Mouse (Mus musculus): ENCODE results near the gene Olfr1302. TPM values are rescaled to one million over a fixed set of nuclear protein-coding genes. Genes with fewer than 3 reads are reported as not detected.

Olfr1302 gene
- polyA plus RNA-seq (2015; fragmentation: Nextera tagmentation; extraction: Ambion mirVana) = not detected in 2 replicates

GRCm38 (mm10) chr2:111777129-111777528 is at the start of gene Olfr1302:
Gene Olfr1302 (plus strand): TSS chr2:111777429.
- WGBS = 75% methylated on average over 2 of the region's 2 CpGs
- ATAC-seq = no peak

GRCm38 (mm10) chr2:111750706-111751105 is 26.5 kb upstream of the Olfr1302 start, which contains the start of gene Olfr1301:
Gene Olfr1301 (plus strand): TSS chr2:111751006.
- WGBS = 75% methylated on average over 3 of the region's 3 CpGs
- H3K27me3 ChIP-seq (replicated peaks; ENCODE audit: control insufficient read depth, insufficient read depth, low read length) = no peaks in the 10 kb centered on the region
- TF ChIP-seq CTCF (IDR thresholded peaks at IDR 0.05; ENCODE audit: low read depth) = no peak
- no peak within 1 kb of the TSS for H3K9ac ChIP-seq (ENCODE audit: low read depth, low read length)
- H3K27ac ChIP-seq (ENCODE audit: low read depth, low read length) = no peak within 1 kb of the TSS
- H3K4me2 ChIP-seq (replicated peaks; ENCODE audit: low read depth) = no peak within 1 kb of the TSS
- no peaks in the 10 kb centered on the region for H3K9me3 ChIP-seq (ENCODE audit: control insufficient read depth)
- ATAC-seq = no peak
- no peaks in the 10 kb centered on the region for H3K4me1 ChIP-seq (replicated peaks; ENCODE audit: control insufficient read depth, insufficient read depth, low read length)
- no peaks in the 10 kb centered on the region for H3K36me3 ChIP-seq (ENCODE audit: control insufficient read depth, insufficient read depth)
- no peak within 1 kb of the TSS for H3K4me3 ChIP-seq (ENCODE audit: low read depth, low read length)

More at GRCm38 (mm10) chr2:111777129-111777528, at the start of gene Olfr1302:
- Histone ChIP-seq H3K4me1 (replicated peaks; ENCODE audit: control insufficient read depth, insufficient read depth, low read length) (no peaks in the 10 kb centered on the region), H3K9ac (ENCODE audit: low read depth, low read length) (no peak within 1 kb of the TSS), H3K27ac (ENCODE audit: low read depth, low read length) (no peak within 1 kb of the TSS), H3K9me3 (ENCODE audit: control insufficient read depth) (no peaks in the 10 kb centered on the region), H3K36me3 (ENCODE audit: control insufficient read depth, insufficient read depth) (no peaks in the 10 kb centered on the region), H3K4me3 (ENCODE audit: low read depth, low read length) (no peak within 1 kb of the TSS), H3K4me2 (replicated peaks; ENCODE audit: low read depth) (no peak within 1 kb of the TSS), H3K27me3 (replicated peaks; ENCODE audit: control insufficient read depth, insufficient read depth, low read length) (no peaks in the 10 kb centered on the region)
- TF ChIP-seq CTCF (IDR thresholded peaks at IDR 0.05; ENCODE audit: low read depth) = no peak

GRCm38 (mm10) chr2:111812936-111813335 is 35.7 kb downstream of the Olfr1302 start:
- no peak overlapping the region for H3K27ac ChIP-seq (ENCODE audit: low read depth, low read length)
- ATAC-seq = no peak
- H3K4me1 ChIP-seq (replicated peaks; ENCODE audit: control insufficient read depth, insufficient read depth, low read length) = no peaks in the 10 kb centered on the region
- no peak overlapping the region for H3K4me2 ChIP-seq (replicated peaks; ENCODE audit: low read depth)
- no peak overlapping the region for H3K4me3 ChIP-seq (ENCODE audit: low read depth, low read length)
- no peak overlapping the region for H3K9ac ChIP-seq (ENCODE audit: low read depth, low read length)
- no peak for TF ChIP-seq CTCF (IDR thresholded peaks at IDR 0.05; ENCODE audit: low read depth)
- H3K27me3 ChIP-seq (replicated peaks; ENCODE audit: control insufficient read depth, insufficient read depth, low read length) = no peaks in the 10 kb centered on the region
- H3K9me3 ChIP-seq (ENCODE audit: control insufficient read depth) = no peaks in the 10 kb centered on the region
- no peaks in the 10 kb centered on the region for H3K36me3 ChIP-seq (ENCODE audit: control insufficient read depth, insufficient read depth)

- Histone ChIP-seq H3K4me2 (replicated peaks; ENCODE audit: low read depth) (no peak within 1 kb of the TSS), H3K4me1 (replicated peaks; ENCODE audit: control insufficient read depth, insufficient read depth, low read length) (no peaks in the 10 kb centered on the region), H3K9ac (ENCODE audit: low read depth, low read length) (no peak within 1 kb of the TSS), H3K9me3 (ENCODE audit: control insufficient read depth) (no peaks in the 10 kb centered on the region), H3K27me3 (replicated peaks; ENCODE audit: control insufficient read depth, insufficient read depth, low read length) (no peaks in the 10 kb centered on the region), H3K27ac (ENCODE audit: low read depth, low read length) (no peak within 1 kb of the TSS), H3K4me3 (ENCODE audit: low read depth, low read length) (no peak within 1 kb of the TSS), H3K36me3 (ENCODE audit: control insufficient read depth, insufficient read depth) (no peaks in the 10 kb centered on the region)
- ATAC-seq = no peak
- WGBS = 79% methylated on average over 2 of the region's 2 CpGs
- no peak for TF ChIP-seq CTCF (IDR thresholded peaks at IDR 0.05; ENCODE audit: low read depth)
Observed at GRCm38 (mm10) chr2:111820240-111820639, 43.0 kb downstream of the Olfr1302 start, which contains the start of gene Olfr1303. Gene Olfr1303 (minus strand): TSS chr2:111820340.

Other genes starting within 250 kb of the Olfr1302 start
- not detected in 2 replicates for gene Olfr1294, start 237.1 kb upstream of the Olfr1302 start, polyA plus RNA-seq (2015; fragmentation: Nextera tagmentation; extraction: Ambion mirVana)
- not detected in 2 replicates for gene Olfr1295, start 207.7 kb upstream of the Olfr1302 start, polyA plus RNA-seq (2015; fragmentation: Nextera tagmentation; extraction: Ambion mirVana)
- not detected in 2 replicates for gene Olfr1297, start 150.9 kb upstream of the Olfr1302 start, polyA plus RNA-seq (2015; fragmentation: Nextera tagmentation; extraction: Ambion mirVana)
- not detected in 2 replicates for gene Olfr1298, start 128.2 kb upstream of the Olfr1302 start, polyA plus RNA-seq (2015; fragmentation: Nextera tagmentation; extraction: Ambion mirVana)
- gene Olfr1299, start 116.0 kb upstream of the Olfr1302 start, polyA plus RNA-seq (2015; fragmentation: Nextera tagmentation; extraction: Ambion mirVana) = not detected in 2 replicates
- gene Olfr1301, start 26.4 kb upstream of the Olfr1302 start, polyA plus RNA-seq (2015; fragmentation: Nextera tagmentation; extraction: Ambion mirVana) = not detected in 2 replicates
- gene Olfr1303, start 42.9 kb downstream of the Olfr1302 start, polyA plus RNA-seq (2015; fragmentation: Nextera tagmentation; extraction: Ambion mirVana) = not detected in 2 replicates
- not detected in 2 replicates for gene Olfr1305, start 99.7 kb downstream of the Olfr1302 start, polyA plus RNA-seq (2015; fragmentation: Nextera tagmentation; extraction: Ambion mirVana)
- not detected in 2 replicates for gene Olfr1306, start 138.8 kb downstream of the Olfr1302 start, polyA plus RNA-seq (2015; fragmentation: Nextera tagmentation; extraction: Ambion mirVana)
- gene Olfr1307, start 172.0 kb downstream of the Olfr1302 start, polyA plus RNA-seq (2015; fragmentation: Nextera tagmentation; extraction: Ambion mirVana) = not detected in 2 replicates
- not detected in 2 replicates for gene Olfr1308, start 187.5 kb downstream of the Olfr1302 start, polyA plus RNA-seq (2015; fragmentation: Nextera tagmentation; extraction: Ambion mirVana)
- gene Olfr1309, start 212.9 kb downstream of the Olfr1302 start, polyA plus RNA-seq (2015; fragmentation: Nextera tagmentation; extraction: Ambion mirVana) = not detected in 2 replicates
- gene Olfr1310, start 235.3 kb downstream of the Olfr1302 start, polyA plus RNA-seq (2015; fragmentation: Nextera tagmentation; extraction: Ambion mirVana) = not detected in 2 replicates
- gene Olfr1311, start 247.0 kb downstream of the Olfr1302 start, polyA plus RNA-seq (2015; fragmentation: Nextera tagmentation; extraction: Ambion mirVana) = not detected in 2 replicates

Measured in intestine, postnatal 0 days (tissue).